ENCODE assay signal across 10 mouse cellular contexts in genomic region chr6:72283914-72284313, GRCm38 (mm10). TPM values are rescaled to one million over a fixed set of nuclear protein-coding genes. Genes with fewer than 3 reads are reported as not detected.
A peak's percentile ranks its signal among the peaks of the same experiment; 100 is the strongest.
DNase-seq lines count a peak whose midpoint lies in the region; ATAC-seq and TF ChIP-seq lines count a peak whose summit lies in the region.
"Had no signal": no experiment of that assay in that cellular context is flagged by ENCODE, and none has a peak within 500 bp of the region (broad histone marks: within the 10 kb centered on the region; RNA-seq: fewer than 3 reads in every experiment).

No protein-coding gene starts in this region.

- DNase-seq in 416B (ENCODE audit: low read depth), result peak; percentile 70
- peak; percentile 42 for DNase-seq in CD4-positive helper T cell, adult 2 months (ENCODE audit: low read depth, low spot score)
- DNase-seq in limb, embryonic 11.5 days (ENCODE audit: low spot score), result peak; percentile 58
- DNase-seq in splenic B cell, adult 2 months (ENCODE audit: low read depth, low spot score), result peak; percentile 69
- no peak for DNase-seq in adrenal gland, postnatal 4 days (ENCODE audit: low spot score in 2 of 2)

- no peak overlapping the region for H3K9ac ChIP-seq in intestine, postnatal 0 days (ENCODE audit: low read depth, low read length)
- no peak overlapping the region for H3K9ac ChIP-seq in intestine, embryonic 15.5 days
- no peak overlapping the region for H3K9ac ChIP-seq in limb, embryonic 11.5 days (ENCODE audit: low read length)
- H3K9ac ChIP-seq: limb, embryonic 15.5 days; stomach, embryonic 15.5 days had no signal

- 16% methylated on average over 4 of the region's 4 CpGs for WGBS in intestine, postnatal 0 days
- 20% methylated on average over 4 of the region's 4 CpGs for WGBS in intestine, embryonic 15.5 days
- WGBS in limb, embryonic 11.5 days, result 20% methylated on average over 4 of the region's 4 CpGs

- no peaks in the 10 kb centered on the region for H3K27me3 ChIP-seq in intestine, postnatal 0 days (replicated peaks; ENCODE audit: control insufficient read depth, insufficient read depth, low read length)
- no peaks in the 10 kb centered on the region for H3K27me3 ChIP-seq in intestine, embryonic 15.5 days (replicated peaks)
- no peaks in the 10 kb centered on the region for H3K27me3 ChIP-seq in limb, embryonic 11.5 days (ENCODE audit: control insufficient read depth, insufficient read depth, low read length)
- H3K27me3 ChIP-seq in splenic B cell, adult 2 months (ENCODE audit: control insufficient read depth, insufficient read depth, low read length, poor library complexity, severe bottlenecking), result no peaks in the 10 kb centered on the region
- H3K27me3 ChIP-seq: stomach, embryonic 15.5 days had no signal

- H3K27ac ChIP-seq in intestine, postnatal 0 days (ENCODE audit: low read depth, low read length), result no peak overlapping the region
- H3K27ac ChIP-seq in intestine, embryonic 15.5 days, result no peak overlapping the region
- no peak overlapping the region for H3K27ac ChIP-seq in cortical plate, adult 2 months (ENCODE audit: insufficient read depth, low read length)
- no peak overlapping the region for H3K27ac ChIP-seq in limb, embryonic 11.5 days (replicated peaks; ENCODE audit: low read depth, low read length)
- H3K27ac ChIP-seq: limb, embryonic 15.5 days; stomach, embryonic 15.5 days had no signal

- H3K4me2 ChIP-seq in intestine, postnatal 0 days (replicated peaks; ENCODE audit: low read depth), result no peak overlapping the region
- H3K4me2 ChIP-seq in intestine, embryonic 15.5 days (replicated peaks), result no peak overlapping the region
- no peak overlapping the region for H3K4me2 ChIP-seq in limb, embryonic 11.5 days (ENCODE audit: low read depth, severe bottlenecking)
- H3K4me2 ChIP-seq: limb, embryonic 15.5 days; stomach, embryonic 15.5 days had no signal

- no peak overlapping the region for H3K4me3 ChIP-seq in intestine, postnatal 0 days (ENCODE audit: low read depth, low read length)
- H3K4me3 ChIP-seq in intestine, embryonic 15.5 days (replicated peaks), result no peak overlapping the region
- no peak overlapping the region for H3K4me3 ChIP-seq in cortical plate, adult 2 months (ENCODE audit: insufficient read depth, low read length)
- no peak overlapping the region for H3K4me3 ChIP-seq in limb, embryonic 11.5 days (ENCODE audit: low read depth, low read length)
- H3K4me3 ChIP-seq: limb, embryonic 15.5 days; stomach, embryonic 15.5 days had no signal

- H3K4me1 ChIP-seq in intestine, postnatal 0 days (replicated peaks; ENCODE audit: control insufficient read depth, insufficient read depth, low read length), result no peaks in the 10 kb centered on the region
- H3K4me1 ChIP-seq in intestine, embryonic 15.5 days (replicated peaks), result no peaks in the 10 kb centered on the region
- H3K4me1 ChIP-seq in cortical plate, adult 2 months (ENCODE audit: control insufficient read depth, insufficient read depth, low read length), result no peaks in the 10 kb centered on the region
- no peaks in the 10 kb centered on the region for H3K4me1 ChIP-seq in limb, embryonic 11.5 days (ENCODE audit: control insufficient read depth, insufficient read depth, low read length)
- H3K4me1 ChIP-seq: stomach, embryonic 15.5 days had no signal

- H3K36me3 ChIP-seq in intestine, postnatal 0 days (ENCODE audit: control insufficient read depth, insufficient read depth), result no peaks in the 10 kb centered on the region
- no peaks in the 10 kb centered on the region for H3K36me3 ChIP-seq in intestine, embryonic 15.5 days
- H3K36me3 ChIP-seq in limb, embryonic 11.5 days (ENCODE audit: control insufficient read depth, insufficient read depth, low read length), result no peaks in the 10 kb centered on the region
- H3K36me3 ChIP-seq in splenic B cell, adult 2 months (ENCODE audit: control insufficient read depth, insufficient read depth, low read length, poor library complexity, severe bottlenecking), result no peaks in the 10 kb centered on the region
- H3K36me3 ChIP-seq: limb, embryonic 15.5 days; stomach, embryonic 15.5 days had no signal

- no peak for ATAC-seq in intestine, postnatal 0 days
- ATAC-seq in intestine, embryonic 15.5 days, result no peak
- ATAC-seq in limb, embryonic 11.5 days (ENCODE audit: insufficient number of reproducible peaks, low FRiP score, low TSS enrichment, low read depth), result peak; percentile 54; the same call in 1 of the 2 replicates

- no peak for TF ChIP-seq POLR2A in cortical plate, adult 2 months (IDR thresholded peaks at IDR 0.05; ENCODE audit: extremely low read depth, insufficient read depth, low read length)

- no peaks in the 10 kb centered on the region for H3K9me3 ChIP-seq in intestine, postnatal 0 days (ENCODE audit: control insufficient read depth)
- no peaks in the 10 kb centered on the region for H3K9me3 ChIP-seq in intestine, embryonic 15.5 days
- H3K9me3 ChIP-seq in limb, embryonic 11.5 days (ENCODE audit: control insufficient read depth, low read length), result no peaks in the 10 kb centered on the region
- H3K9me3 ChIP-seq: limb, embryonic 15.5 days; stomach, embryonic 15.5 days had no signal

- peak; percentile 81 for TF ChIP-seq CTCF in intestine, postnatal 0 days (IDR thresholded peaks at IDR 0.05; ENCODE audit: low read depth)
- peak; percentile 58 for TF ChIP-seq CTCF in cortical plate, adult 2 months (IDR thresholded peaks at IDR 0.05; ENCODE audit: extremely low read depth, insufficient read depth, low read length)

RNA-seq across cellular contexts. Expression of gene Sftpb, which starts 20.5 kb away (rescaled TPM):
- polyA plus RNA-seq in intestine, postnatal 0 days (2015; fragmentation: Nextera tagmentation; extraction: Ambion mirVana), result 0.09 and 0.35 TPM in 2 replicates
- not detected in 2 replicates for polyA plus RNA-seq in intestine, embryonic 15.5 days (2015; fragmentation: Nextera tagmentation; extraction: Ambion mirVana)
- not detected in 2 replicates for polyA plus RNA-seq in cortical plate, adult 2 months (2012; rRNA removed)
- not detected in 2 replicates for polyA plus RNA-seq in limb, embryonic 11.5 days (2014; fragmentation: Nextera tagmentation; extraction: Ambion mirVana)
- not detected for total RNA-seq in adrenal gland, postnatal 4 days (2021)
- polyA plus RNA-seq: limb, embryonic 15.5 days had no signal

RNA-seq across cellular contexts. Expression of gene Atoh8, which starts 48.5 kb away (rescaled TPM):
- polyA plus RNA-seq in intestine, postnatal 0 days (2015; fragmentation: Nextera tagmentation; extraction: Ambion mirVana), result 3.7 and 4.5 TPM in 2 replicates
- 9.4 and 9.6 TPM in 2 replicates for polyA plus RNA-seq in intestine, embryonic 15.5 days (2015; fragmentation: Nextera tagmentation; extraction: Ambion mirVana)
- polyA plus RNA-seq in cortical plate, adult 2 months (2012; rRNA removed), result 2.1 and 2.5 TPM in 2 replicates
- 22.3 and 22.9 TPM in 2 replicates for polyA plus RNA-seq in limb, embryonic 11.5 days (2014; fragmentation: Nextera tagmentation; extraction: Ambion mirVana)
- total RNA-seq in adrenal gland, postnatal 4 days (2021), result 1 to 10 TPM; 3.8 to 4.1 TPM

Comparison
In these comparisons a context has a peak if more than half of its experiments do, and no peak if none do; other contexts are left out.
1. DNase-seq: peak in 416B (single experiment), CD4-positive helper T cell, adult 2 months (single experiment), limb, embryonic 11.5 days (single experiment) and splenic B cell, adult 2 months (single experiment); none in adrenal gland, postnatal 4 days (0 of 2).